Mouse (Mus musculus) embryonic facial prominence, embryonic 15.5 days (tissue): ENCODE measurements around the gene Nfat5. TPM values are rescaled to one million over a fixed set of nuclear protein-coding genes. Genes with fewer than 3 reads are reported as not detected.

ENCODE experiments used
- ATAC-seq: fragments of 200-750 bp; cut with Nextera tagmentation; 2 replicates; pipeline ENCODE4 v1.8.0; 2017; ENCODE audit warnings: low read depth, moderate TSS enrichment; ENCODE audit not compliant: insufficient number of reproducible peaks, low FRiP score, low TSS enrichment
- H3K27ac ChIP-seq: fragments of 300-500 bp; sonication (generic); replicated peaks from 2 replicates; pipeline ENCODE4 v1.5.1; 2015; ENCODE audit warnings: mild to moderate bottlenecking, inconsistent platforms
- H3K27me3 ChIP-seq: fragments of 300-500 bp; sonication (generic); 2 replicates; pipeline ENCODE4 v1.6.1; 2015; ENCODE audit warnings: inconsistent platforms
- H3K36me3 ChIP-seq: fragments of 300-500 bp; sonication (generic); 2 replicates; pipeline ENCODE4 v1.6.1; 2015; ENCODE audit warnings: mild to moderate bottlenecking, inconsistent platforms
- H3K4me1 ChIP-seq: fragments of 300-500 bp; sonication (generic); 2 replicates; pipeline ENCODE4 v1.6.1; 2015; ENCODE audit warnings: inconsistent platforms
- H3K4me2 ChIP-seq: fragments of 300-500 bp; sonication (generic); replicated peaks from 2 replicates; pipeline ENCODE4 v1.6.1; 2015; ENCODE audit warnings: mild to moderate bottlenecking, inconsistent platforms
- H3K4me3 ChIP-seq: fragments of 300-500 bp; sonication (generic); replicated peaks from 2 replicates; pipeline ENCODE4 v1.5.1; 2015; ENCODE audit warnings: mild to moderate bottlenecking, inconsistent platforms
- H3K9ac ChIP-seq: fragments of 300-500 bp; sonication (generic); 2 replicates; pipeline ENCODE4 v1.6.1; 2015; ENCODE audit warnings: inconsistent platforms
- H3K9me3 ChIP-seq: fragments of 300-500 bp; sonication (generic); replicated peaks from 2 replicates; pipeline ENCODE4 v1.6.1; 2016; ENCODE audit warnings: inconsistent platforms
- WGBS: fragments of 180-500 bp; shearing (Covaris S2); methylation state at CpG from one replicate; pipeline ENCODE4 v1.1.7; 2015; 5-methylcytosine and 5-hydroxymethylcytosine counted together
- polyA plus RNA-seq: library from polyadenylated mRNA; unstranded; fragments of >200 nt; fragmentation: Nextera tagmentation; extraction: Ambion mirVana; gene quantifications from 2 replicates; pipeline ENCODE4 v1.2.1, GENCODE M21; 2015

Gene Nfat5
- polyA plus RNA-seq, 1 experiment from 2014 or later = 19.0 TPM

DNA sequence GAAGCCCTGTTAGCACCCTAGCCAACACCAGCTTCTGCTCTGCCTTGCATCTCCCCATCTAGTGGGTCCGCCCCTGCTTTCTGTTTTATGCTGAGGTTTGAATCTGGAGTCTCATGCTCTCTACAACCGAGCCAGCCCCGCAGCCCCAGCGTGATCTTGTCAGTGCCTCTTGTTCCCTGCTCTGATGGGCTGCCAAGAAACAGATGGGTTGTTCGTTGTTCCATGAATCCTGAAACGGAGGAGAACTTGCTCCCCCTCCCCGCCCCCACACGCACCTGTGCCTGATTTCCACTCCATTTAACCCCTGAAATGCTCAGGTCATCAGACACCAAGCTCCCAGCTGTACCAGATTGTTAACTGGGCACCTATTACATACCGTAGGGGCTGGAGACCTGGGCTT is 106.2 kb downstream of the Nfat5 start:
- 14% methylated on average over 9 of the region's 9 CpGs for WGBS
- Histone ChIP-seq H3K27me3 (no peaks in the 10 kb centered on the region), H3K9ac (no peak overlapping the region), H3K4me3 (no peak overlapping the region), H3K9me3 (no peaks in the 10 kb centered on the region), H3K4me2 (no peak overlapping the region), H3K27ac (no peak overlapping the region), H3K4me1 (peaks cover 52% of the 10 kb centered on the region), H3K36me3 (no peaks in the 10 kb centered on the region)
- no peak for ATAC-seq

DNA sequence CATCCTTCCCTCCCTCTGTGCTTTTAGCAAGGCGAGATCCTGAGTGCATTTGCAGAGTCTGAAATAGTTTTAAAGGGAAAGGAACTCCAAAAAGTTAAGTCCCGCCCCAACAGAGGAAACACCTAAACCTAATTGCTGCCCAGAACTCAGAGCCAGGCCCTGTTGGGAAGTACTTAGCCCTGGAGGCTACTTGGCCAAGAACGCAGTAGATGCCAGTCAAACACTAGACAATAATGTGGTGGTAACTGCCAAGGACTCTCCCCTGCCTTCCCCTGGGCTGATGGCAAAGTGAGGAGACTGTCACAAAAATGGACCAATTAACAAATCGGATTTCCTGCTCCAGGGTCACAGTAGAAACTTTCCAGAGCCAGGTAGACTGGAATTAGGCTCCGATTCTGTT is 108.6 kb downstream of the Nfat5 start:
- Histone ChIP-seq H3K27me3 (no peaks in the 10 kb centered on the region), H3K4me1 (peaks cover 50% of the 10 kb centered on the region), H3K9me3 (no peaks in the 10 kb centered on the region), H3K4me3 (no peak overlapping the region), H3K36me3 (no peaks in the 10 kb centered on the region), H3K4me2 (peak overlapping the region; percentile 60), H3K9ac (no peak overlapping the region), H3K27ac (peak overlapping the region; percentile 74)
- no peak for ATAC-seq
- 65% methylated on average over 5 of the region's 5 CpGs for WGBS

DNA sequence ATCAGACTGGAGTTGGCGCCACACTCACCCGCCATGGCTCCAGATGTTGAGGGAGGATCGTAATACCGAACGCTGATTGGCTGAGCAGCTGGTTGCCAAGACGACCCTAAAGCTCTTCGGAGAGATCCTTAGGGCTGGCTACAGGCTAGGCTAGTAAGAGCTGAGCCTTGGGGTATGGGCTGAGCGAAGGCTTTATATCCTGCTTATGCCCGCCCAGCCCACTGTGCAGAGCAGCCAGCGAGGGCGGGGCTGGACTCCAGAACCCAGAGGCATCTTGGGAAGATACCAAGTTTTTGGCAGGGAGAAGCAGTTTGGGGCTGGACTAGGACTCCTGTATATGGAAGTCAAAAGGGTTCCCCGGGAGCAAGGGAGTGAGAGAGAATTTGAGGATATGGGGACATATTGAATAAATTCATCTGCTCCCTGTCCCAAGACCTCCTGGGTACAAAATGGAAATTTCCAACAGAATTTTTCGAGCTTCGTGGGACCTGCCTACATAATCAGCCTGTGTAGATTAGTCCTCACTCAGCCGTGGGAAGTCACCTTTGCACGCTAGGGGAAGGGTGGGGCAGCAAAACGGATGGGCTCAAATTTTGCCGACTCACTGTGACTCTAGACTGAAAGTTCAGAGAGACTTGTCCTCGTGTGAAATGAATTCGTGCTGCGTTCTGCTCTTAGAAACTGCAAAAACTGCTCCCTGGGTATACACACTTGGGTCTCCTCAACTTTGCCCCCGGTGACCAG is 109.9 kb downstream of the Nfat5 start, which contains the start of gene Nqo1:
Nqo1 (minus strand) TSS at position 169 of the 744 bp plus-strand sequence.
- 7% methylated on average over 22 of the region's 22 CpGs for WGBS
- H3K4me2 ChIP-seq = peak within 1 kb of the TSS; percentile 60
- peak; percentile 95 for ATAC-seq
- 0 out of 2 replicates have a peak within 1 kb of the TSS, but pooled peaks have one; percentile 13 for H3K9ac ChIP-seq
- peaks cover 37% of the 10 kb centered on the region for H3K4me1 ChIP-seq
- peak within 1 kb of the TSS; percentile 42 for H3K4me3 ChIP-seq
- H3K27ac ChIP-seq = peak within 1 kb of the TSS; percentile 74
- no peaks in the 10 kb centered on the region; the same call in 1 of the 2 replicates for H3K36me3 ChIP-seq
- H3K9me3 ChIP-seq = no peaks in the 10 kb centered on the region
- H3K27me3 ChIP-seq = no peaks in the 10 kb centered on the region

DNA sequence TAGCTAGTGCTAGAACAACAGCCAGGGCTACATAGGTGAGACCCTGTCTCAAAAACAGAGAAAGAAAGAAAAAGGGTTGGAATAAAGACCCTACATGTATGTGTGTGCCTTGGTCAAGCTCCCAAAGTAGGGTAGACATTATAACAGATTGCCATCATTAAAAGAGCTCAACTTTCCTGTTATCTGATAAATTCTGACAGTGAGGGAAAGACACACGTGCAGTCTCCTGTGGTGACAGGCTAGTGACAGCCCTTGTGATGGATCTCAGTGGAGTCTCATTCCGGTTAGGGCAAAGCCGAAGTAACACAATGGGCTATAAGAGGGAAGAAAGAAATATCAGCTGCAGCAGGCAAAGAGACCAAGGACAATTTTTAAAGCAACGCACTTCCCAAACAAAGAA is 110.8 kb downstream of the Nfat5 start:
- Histone ChIP-seq H3K9me3 (no peaks in the 10 kb centered on the region), H3K27me3 (no peaks in the 10 kb centered on the region), H3K36me3 (peaks cover 3% of the 10 kb centered on the region; the same call in 1 of the 2 replicates), H3K27ac (no peak overlapping the region), H3K9ac (no peak overlapping the region), H3K4me3 (no peak overlapping the region), H3K4me2 (no peak overlapping the region), H3K4me1 (peaks cover 36% of the 10 kb centered on the region)
- no peak for ATAC-seq
- 72% methylated on average over 4 of the region's 4 CpGs for WGBS

DNA sequence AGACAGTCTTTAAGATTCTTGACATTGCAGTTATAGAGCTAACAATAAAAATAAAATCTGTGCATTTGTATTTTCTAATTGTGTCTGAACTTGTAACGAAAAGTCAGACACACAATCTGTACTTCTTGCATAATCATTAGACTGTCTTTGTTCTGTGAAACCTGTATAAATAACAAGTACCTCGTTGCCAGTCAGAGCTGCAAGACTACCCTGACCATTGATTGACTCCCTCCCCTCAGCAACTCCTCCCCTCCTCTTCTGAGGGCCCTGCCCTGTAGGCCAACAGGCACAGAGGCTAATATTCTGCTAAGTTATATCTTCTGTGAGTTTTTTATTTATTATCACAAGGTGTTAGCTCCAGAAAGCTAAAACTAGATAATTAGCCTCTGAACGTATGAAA is 112.7 kb downstream of the Nfat5 start:
- peaks cover 28% of the 10 kb centered on the region for H3K4me1 ChIP-seq
- no peak overlapping the region for H3K9ac ChIP-seq
- no peaks in the 10 kb centered on the region for H3K9me3 ChIP-seq
- peaks cover 22% of the 10 kb centered on the region for H3K36me3 ChIP-seq
- no peaks in the 10 kb centered on the region for H3K27me3 ChIP-seq
- no peak overlapping the region for H3K4me3 ChIP-seq
- no peak overlapping the region for H3K27ac ChIP-seq
- ATAC-seq = no peak
- H3K4me2 ChIP-seq = no peak overlapping the region
- WGBS = 61% methylated on average over 3 of the region's 3 CpGs

DNA sequence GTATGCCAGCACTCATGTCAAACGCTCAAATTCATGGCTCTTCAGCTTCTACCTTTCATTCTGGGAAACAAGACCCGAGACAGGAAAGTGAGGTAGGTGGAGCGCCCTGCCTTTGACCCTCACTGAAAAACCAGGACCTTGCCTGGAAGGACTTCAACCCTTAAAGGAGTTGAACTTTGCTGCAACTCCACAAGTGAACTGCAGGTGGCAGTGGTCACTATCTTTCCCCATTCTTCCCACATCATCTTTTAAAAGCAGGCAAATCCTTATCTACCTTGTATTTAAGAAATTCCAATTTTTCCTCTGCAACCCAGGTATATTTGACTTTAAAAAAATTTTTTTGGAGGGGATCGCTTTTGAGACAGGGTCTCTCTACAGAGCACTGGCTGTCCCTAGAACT is 118.1 kb downstream of the Nfat5 start:
- no peak overlapping the region for H3K9ac ChIP-seq
- no peaks in the 10 kb centered on the region for H3K9me3 ChIP-seq
- H3K4me2 ChIP-seq = no peak overlapping the region
- no peaks in the 10 kb centered on the region for H3K4me1 ChIP-seq
- ATAC-seq = no peak
- H3K36me3 ChIP-seq = peaks cover 75% of the 10 kb centered on the region
- no peaks in the 10 kb centered on the region for H3K27me3 ChIP-seq
- no peak overlapping the region for H3K4me3 ChIP-seq
- no peak overlapping the region for H3K27ac ChIP-seq
- 72% methylated on average over 4 of the region's 4 CpGs for WGBS

DNA sequence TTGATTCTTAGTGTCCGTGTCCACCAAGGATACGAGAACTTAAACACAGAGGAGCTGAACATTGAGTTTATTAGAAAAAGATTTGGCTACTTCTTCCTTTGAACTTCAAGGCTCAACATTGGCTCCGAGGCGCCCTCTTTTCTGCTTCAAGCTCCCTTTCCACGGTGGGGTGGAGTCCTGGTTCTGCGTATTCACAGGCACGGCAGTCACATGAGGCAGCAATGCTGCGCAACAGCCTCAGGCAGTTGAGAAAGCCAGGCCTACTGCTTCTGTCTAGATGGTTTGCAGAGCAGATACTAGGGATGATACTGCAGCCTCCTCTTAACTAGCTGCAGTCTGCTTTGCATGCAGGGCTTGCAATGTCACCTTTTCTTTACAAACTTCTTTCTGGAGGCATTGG is 119.3 kb downstream of the Nfat5 start:
- Histone ChIP-seq H3K4me2 (no peak overlapping the region), H3K27me3 (no peaks in the 10 kb centered on the region), H3K4me3 (no peak overlapping the region), H3K9me3 (no peaks in the 10 kb centered on the region), H3K36me3 (peaks cover 86% of the 10 kb centered on the region), H3K27ac (no peak overlapping the region), H3K4me1 (no peaks in the 10 kb centered on the region), H3K9ac (no peak overlapping the region)
- WGBS = 78% methylated on average over 8 of the region's 8 CpGs
- no peak for ATAC-seq

DNA sequence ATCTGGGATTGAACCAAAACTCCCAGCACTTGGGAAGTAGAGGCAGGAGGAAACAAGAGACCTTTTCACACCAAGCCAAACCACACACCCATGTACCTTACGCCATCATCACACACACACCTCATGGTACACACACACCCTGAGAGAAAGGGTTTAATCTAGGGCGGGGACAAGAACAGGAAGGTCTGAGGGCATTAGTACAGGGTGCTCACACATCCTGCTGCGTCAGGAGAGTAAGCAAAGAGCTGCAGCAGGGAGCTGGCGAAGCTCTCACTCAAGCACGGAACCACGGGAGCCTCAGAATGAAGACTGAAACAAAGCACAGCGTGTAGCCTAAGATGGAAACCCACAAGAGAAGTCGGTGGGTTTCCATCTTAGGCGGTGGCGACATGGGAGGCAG is 120.6 kb downstream of the Nfat5 start:
- Histone ChIP-seq H3K4me3 (no peak overlapping the region), H3K27me3 (no peaks in the 10 kb centered on the region), H3K9ac (no peak overlapping the region), H3K36me3 (peaks cover 98% of the 10 kb centered on the region), H3K9me3 (no peaks in the 10 kb centered on the region), H3K4me1 (no peaks in the 10 kb centered on the region), H3K27ac (no peak overlapping the region), H3K4me2 (no peak overlapping the region)
- WGBS = 87% methylated on average over 10 of the region's 10 CpGs
- ATAC-seq = no peak

DNA sequence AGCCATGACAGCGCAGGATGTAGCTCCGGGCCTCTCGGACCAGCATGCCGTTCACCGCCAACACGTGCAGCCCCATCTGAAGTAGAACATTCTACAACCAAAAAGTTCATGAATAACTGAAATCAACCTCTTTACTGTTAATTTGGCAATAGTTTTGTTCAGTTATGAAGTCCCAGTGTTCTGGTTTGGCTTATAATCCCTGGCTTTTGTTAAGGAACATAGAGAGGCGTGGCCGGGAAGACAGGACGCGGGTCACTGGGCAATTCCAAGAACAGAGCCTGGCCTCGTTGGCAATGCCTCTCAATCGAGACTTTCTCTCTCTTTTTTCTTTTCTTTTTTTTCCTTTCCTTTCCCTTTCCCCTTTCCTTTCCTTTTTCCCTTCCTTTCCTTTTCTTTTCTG is 123.7 kb downstream of the Nfat5 start:
- H3K9me3 ChIP-seq = no peaks in the 10 kb centered on the region
- H3K4me3 ChIP-seq = no peak overlapping the region
- H3K27ac ChIP-seq = no peak overlapping the region
- peaks cover 94% of the 10 kb centered on the region for H3K36me3 ChIP-seq
- ATAC-seq = no peak
- no peaks in the 10 kb centered on the region for H3K4me1 ChIP-seq
- H3K27me3 ChIP-seq = no peaks in the 10 kb centered on the region
- 90% methylated on average over 12 of the region's 12 CpGs for WGBS
- H3K4me2 ChIP-seq = no peak overlapping the region
- H3K9ac ChIP-seq = no peak overlapping the region

DNA sequence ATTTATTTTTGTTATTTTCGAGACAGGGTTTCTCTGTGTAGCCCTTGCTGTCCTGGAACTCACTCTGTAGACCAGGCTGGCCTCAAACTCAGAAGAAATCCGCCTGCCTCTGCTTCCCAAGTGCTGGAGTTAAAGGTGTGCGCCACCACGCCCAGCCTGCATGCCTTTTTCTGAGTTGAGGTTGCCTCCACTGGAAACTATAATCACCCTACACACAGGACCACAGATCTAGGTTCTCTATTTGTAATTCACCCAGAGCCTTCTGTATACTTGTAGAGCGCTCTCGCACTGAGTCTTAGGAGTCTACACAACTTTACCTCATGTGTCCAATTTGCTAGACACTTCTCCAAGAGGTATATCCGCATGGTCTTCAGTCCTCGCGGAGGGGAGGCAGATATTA is 130.9 kb downstream of the Nfat5 start:
- no peak for ATAC-seq
- Histone ChIP-seq H3K36me3 (peaks cover 29% of the 10 kb centered on the region), H3K27ac (peak overlapping the region; percentile 49), H3K4me3 (peak overlapping the region; percentile 68), H3K9ac (peak overlapping the region; percentile 67), H3K4me1 (peaks cover 22% of the 10 kb centered on the region), H3K4me2 (peak overlapping the region; percentile 57), H3K27me3 (no peaks in the 10 kb centered on the region), H3K9me3 (no peaks in the 10 kb centered on the region)
- WGBS = 27% methylated on average over 9 of the region's 9 CpGs

DNA sequence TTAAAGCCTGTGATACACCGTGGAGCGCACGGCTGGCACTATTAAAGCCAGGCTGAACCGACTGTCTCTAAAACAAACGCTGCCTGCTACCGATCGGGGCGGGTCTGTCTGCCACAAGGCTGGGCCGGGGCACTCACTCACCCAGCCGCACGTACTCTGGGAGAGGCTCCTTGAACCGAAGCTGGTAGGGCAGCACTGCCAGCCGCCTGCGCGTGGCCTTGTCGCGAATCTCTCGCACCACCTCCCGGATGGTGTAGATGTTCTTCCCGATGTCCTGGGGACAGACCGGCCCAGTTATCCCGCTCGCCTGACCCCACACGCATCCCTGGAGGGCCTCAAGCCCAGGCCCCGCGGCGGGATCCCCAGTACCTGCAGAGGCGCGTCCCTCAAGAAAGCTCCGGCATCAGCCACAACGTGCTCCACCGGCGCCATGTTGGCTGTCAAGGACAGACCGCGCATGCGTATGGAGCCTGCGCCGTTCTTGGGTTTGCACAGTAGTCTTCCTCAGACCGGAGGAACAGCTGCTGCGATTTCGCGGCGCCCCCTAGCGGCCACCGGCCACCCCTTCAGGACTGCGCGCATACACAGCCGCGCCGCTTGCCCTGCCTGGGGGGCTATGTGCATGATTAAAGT is 131.4 kb downstream of the Nfat5 start, which contains the start of gene Nob1:
Nob1 (minus strand) TSS at position 455 of the 633 bp plus-strand sequence.
- ATAC-seq = peak; percentile 97
- Histone ChIP-seq H3K4me3 (peak within 1 kb of the TSS; percentile 68), H3K9ac (peak within 1 kb of the TSS; percentile 67), H3K9me3 (no peaks in the 10 kb centered on the region), H3K4me1 (peaks cover 22% of the 10 kb centered on the region), H3K27ac (peak within 1 kb of the TSS; percentile 49), H3K36me3 (peaks cover 24% of the 10 kb centered on the region), H3K27me3 (no peaks in the 10 kb centered on the region), H3K4me2 (peak within 1 kb of the TSS; percentile 57)
- WGBS = under 1% methylated on average over 50 of the region's 50 CpGs
